Comparison of ENCODE assay signal across 7 mouse cellular contexts in the genomic region with DNA sequence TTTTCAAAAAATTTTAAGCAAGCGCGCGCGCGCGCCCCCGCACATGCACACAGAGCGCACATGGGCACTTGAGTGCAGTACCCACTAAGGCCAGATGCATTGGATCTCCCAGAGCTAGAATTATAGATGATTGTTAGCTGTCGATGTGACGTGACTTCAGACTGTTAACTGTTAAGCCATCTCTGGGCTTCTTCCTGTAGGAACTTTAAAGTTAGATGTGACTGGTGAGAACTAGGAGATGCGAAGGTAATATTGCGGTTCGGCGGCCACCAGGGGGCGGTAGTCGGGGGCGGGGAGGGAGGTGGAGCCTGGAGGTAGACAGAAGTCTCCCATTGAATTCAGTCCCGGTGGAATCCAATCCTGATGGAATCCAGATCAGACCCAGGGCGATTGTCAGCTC. TPM values are rescaled to one million over a fixed set of nuclear protein-coding genes. Genes with fewer than 3 reads are reported as not detected.
DNase-seq lines count a peak whose midpoint lies in the region; ATAC-seq lines count a peak whose summit lies in the region.

No protein-coding gene starts in this region.

- peak; percentile 79 for DNase-seq in ES-CJ7 (ENCODE audit: low read depth, low spot score)
- DNase-seq in adrenal gland, adult 18-20 months (ENCODE audit: low spot score in 2 of 2), result peak; percentile 56 to 66
- DNase-seq in forebrain, embryonic 11.5 days (ENCODE audit: low spot score), result peak; percentile 87
- DNase-seq in hindbrain, embryonic 11.5 days (ENCODE audit: low spot score), result peak; percentile 74
- peak; percentile 97 for DNase-seq in midbrain, embryonic 11.5 days (ENCODE audit: low spot score, missing footprints)

- no peaks in the 10 kb centered on the region for H3K36me3 ChIP-seq in forebrain, embryonic 11.5 days (ENCODE audit: control insufficient read depth, insufficient read depth, low read length)
- no peaks in the 10 kb centered on the region for H3K36me3 ChIP-seq in hindbrain, embryonic 11.5 days (ENCODE audit: control insufficient read depth, insufficient read depth, low read length)
- no peaks in the 10 kb centered on the region for H3K36me3 ChIP-seq in limb, embryonic 12.5 days
- no peaks in the 10 kb centered on the region for H3K36me3 ChIP-seq in midbrain, embryonic 11.5 days (ENCODE audit: control insufficient read depth, insufficient read depth, low read length)
- H3K36me3 ChIP-seq in stomach, embryonic 14.5 days (ENCODE audit: control insufficient read depth, insufficient read depth, low read length), result no peaks in the 10 kb centered on the region

- H3K9me3 ChIP-seq in forebrain, embryonic 11.5 days (ENCODE audit: control insufficient read depth, low read length), result no peaks in the 10 kb centered on the region
- H3K9me3 ChIP-seq in hindbrain, embryonic 11.5 days (ENCODE audit: control insufficient read depth, low read length), result no peaks in the 10 kb centered on the region
- no peaks in the 10 kb centered on the region for H3K9me3 ChIP-seq in limb, embryonic 12.5 days
- H3K9me3 ChIP-seq in midbrain, embryonic 11.5 days (ENCODE audit: control insufficient read depth, low read length), result no peaks in the 10 kb centered on the region
- H3K9me3 ChIP-seq in stomach, embryonic 14.5 days (ENCODE audit: control insufficient read depth, low read depth, low read length), result no peaks in the 10 kb centered on the region

- H3K4me1 ChIP-seq in forebrain, embryonic 11.5 days (replicated peaks; ENCODE audit: control insufficient read depth, insufficient read depth, low read length), result no peaks in the 10 kb centered on the region
- H3K4me1 ChIP-seq in hindbrain, embryonic 11.5 days (replicated peaks; ENCODE audit: control insufficient read depth, insufficient read depth, low read length), result no peaks in the 10 kb centered on the region
- peaks cover 13% of the 10 kb centered on the region for H3K4me1 ChIP-seq in limb, embryonic 12.5 days (replicated peaks)
- H3K4me1 ChIP-seq in midbrain, embryonic 11.5 days (ENCODE audit: control insufficient read depth, insufficient read depth, low read length), result peaks cover 3% of the 10 kb centered on the region; the same call in 1 of the 2 replicates
- no peaks in the 10 kb centered on the region; the same call in 1 of the 2 replicates for H3K4me1 ChIP-seq in stomach, embryonic 14.5 days (ENCODE audit: control insufficient read depth, insufficient read depth, low read length)

- peak overlapping the region; percentile 21 for H3K4me2 ChIP-seq in forebrain, embryonic 11.5 days (ENCODE audit: low read depth, low read length, severe bottlenecking)
- H3K4me2 ChIP-seq in hindbrain, embryonic 11.5 days (replicated peaks; ENCODE audit: low read depth, low read length), result 0 out of 2 replicates have a peak overlapping the region, but pooled peaks have one; percentile 3
- H3K4me2 ChIP-seq in limb, embryonic 12.5 days, result peak overlapping the region; percentile 47
- no peak overlapping the region for H3K4me2 ChIP-seq in midbrain, embryonic 11.5 days
- peak overlapping the region; percentile 18 for H3K4me2 ChIP-seq in stomach, embryonic 14.5 days (replicated peaks; ENCODE audit: low read depth, low read length)

- H3K27ac ChIP-seq in forebrain, embryonic 11.5 days (ENCODE audit: low read depth, low read length), result no peak overlapping the region
- H3K27ac ChIP-seq in hindbrain, embryonic 11.5 days (ENCODE audit: low read depth, low read length), result no peak overlapping the region
- no peak overlapping the region for H3K27ac ChIP-seq in limb, embryonic 12.5 days
- no peak overlapping the region for H3K27ac ChIP-seq in midbrain, embryonic 11.5 days (ENCODE audit: low read depth, low read length)
- no peak overlapping the region for H3K27ac ChIP-seq in stomach, embryonic 14.5 days (ENCODE audit: low read length)

- ATAC-seq in forebrain, embryonic 11.5 days (replicated peaks; ENCODE audit: low FRiP score), result peak; percentile 63
- peak; percentile 34; the same call in 1 of the 2 replicates for ATAC-seq in hindbrain, embryonic 11.5 days (ENCODE audit: low FRiP score)
- peak; percentile 55; the same call in 1 of the 2 replicates for ATAC-seq in limb, embryonic 12.5 days (ENCODE audit: insufficient number of reproducible peaks, insufficient read depth, low FRiP score, low TSS enrichment, low read depth)
- peak; percentile 62 for ATAC-seq in midbrain, embryonic 11.5 days (ENCODE audit: low FRiP score)
- ATAC-seq in stomach, embryonic 14.5 days (ENCODE audit: insufficient number of reproducible peaks, insufficient read depth, low FRiP score, low read depth), result no peak

- 36% methylated on average over 19 of the region's 19 CpGs for WGBS in forebrain, embryonic 11.5 days
- WGBS in hindbrain, embryonic 11.5 days, result 40% methylated on average over 19 of the region's 19 CpGs
- WGBS in limb, embryonic 12.5 days, result 30% methylated on average over 19 of the region's 19 CpGs
- WGBS in midbrain, embryonic 11.5 days, result 35% methylated on average over 19 of the region's 19 CpGs
- WGBS in stomach, embryonic 14.5 days, result 38% methylated on average over 19 of the region's 19 CpGs

- no peak overlapping the region for H3K4me3 ChIP-seq in forebrain, embryonic 11.5 days (ENCODE audit: low read depth, low read length)
- H3K4me3 ChIP-seq in hindbrain, embryonic 11.5 days (ENCODE audit: low read depth, low read length), result no peak overlapping the region
- H3K4me3 ChIP-seq in limb, embryonic 12.5 days (replicated peaks), result peak overlapping the region; percentile 19; the same call in 1 of the 2 replicates
- no peak overlapping the region for H3K4me3 ChIP-seq in midbrain, embryonic 11.5 days (ENCODE audit: low read depth, low read length)
- H3K4me3 ChIP-seq in stomach, embryonic 14.5 days (ENCODE audit: low read depth, low read length), result no peak overlapping the region

- H3K27me3 ChIP-seq in forebrain, embryonic 11.5 days (ENCODE audit: control insufficient read depth, insufficient read depth, low read length), result no peaks in the 10 kb centered on the region
- H3K27me3 ChIP-seq in hindbrain, embryonic 11.5 days (ENCODE audit: control insufficient read depth, insufficient read depth, low read length), result no peaks in the 10 kb centered on the region
- H3K27me3 ChIP-seq in limb, embryonic 12.5 days, result 0 out of 2 replicates have a peak, but pooled peaks cover 5% of the 10 kb centered on the region
- no peaks in the 10 kb centered on the region for H3K27me3 ChIP-seq in midbrain, embryonic 11.5 days (ENCODE audit: control insufficient read depth, insufficient read depth, low read length)
- no peaks in the 10 kb centered on the region for H3K27me3 ChIP-seq in stomach, embryonic 14.5 days (ENCODE audit: control insufficient read depth, insufficient read depth, low read length)

- H3K9ac ChIP-seq in forebrain, embryonic 11.5 days (ENCODE audit: low read length), result no peak overlapping the region
- no peak overlapping the region for H3K9ac ChIP-seq in hindbrain, embryonic 11.5 days (ENCODE audit: low read depth, low read length)
- no peak overlapping the region for H3K9ac ChIP-seq in limb, embryonic 12.5 days (replicated peaks)
- H3K9ac ChIP-seq in midbrain, embryonic 11.5 days (ENCODE audit: low read length), result no peak overlapping the region
- no peak overlapping the region for H3K9ac ChIP-seq in stomach, embryonic 14.5 days (replicated peaks; ENCODE audit: low read depth, low read length)

RNA-seq across cellular contexts. Expression of gene Pdpn, which starts 40.8 kb away (rescaled TPM):
- total RNA-seq in adrenal gland, adult 18-20 months (2021), result 10 to 100 TPM in 1 of 2 experiments, 1 to 10 TPM in 1; 5.8 to 10.6 TPM
- polyA plus RNA-seq in forebrain, embryonic 11.5 days (2014; fragmentation: Nextera tagmentation; extraction: Ambion mirVana), result 74.5 and 75.8 TPM in 2 replicates
- 134 and 135 TPM in 2 replicates for polyA plus RNA-seq in hindbrain, embryonic 11.5 days (2014; fragmentation: Nextera tagmentation; extraction: Ambion mirVana)
- polyA plus RNA-seq in limb, embryonic 12.5 days (2016; fragmentation: Nextera tagmentation; extraction: Ambion mirVana), result 41.5 and 43.7 TPM in 2 replicates
- polyA plus RNA-seq in midbrain, embryonic 11.5 days (2014; fragmentation: Nextera tagmentation; extraction: Ambion mirVana), result 119 and 125 TPM in 2 replicates
- 35.4 and 41.3 TPM in 2 replicates for polyA plus RNA-seq in stomach, embryonic 14.5 days (2014; fragmentation: Nextera tagmentation; extraction: Ambion mirVana)

RNA-seq across cellular contexts. Expression of gene Prdm2, which starts 45.7 kb away (rescaled TPM):
- total RNA-seq in adrenal gland, adult 18-20 months (2021), result 10 to 100 TPM; 25.7 to 35.1 TPM
- 15.5 and 17.8 TPM in 2 replicates for polyA plus RNA-seq in forebrain, embryonic 11.5 days (2014; fragmentation: Nextera tagmentation; extraction: Ambion mirVana)
- 16.5 and 20.7 TPM in 2 replicates for polyA plus RNA-seq in hindbrain, embryonic 11.5 days (2014; fragmentation: Nextera tagmentation; extraction: Ambion mirVana)
- 16.2 and 19.0 TPM in 2 replicates for polyA plus RNA-seq in limb, embryonic 12.5 days (2016; fragmentation: Nextera tagmentation; extraction: Ambion mirVana)
- polyA plus RNA-seq in midbrain, embryonic 11.5 days (2014; fragmentation: Nextera tagmentation; extraction: Ambion mirVana), result 14.2 and 14.7 TPM in 2 replicates
- 15.2 and 15.6 TPM in 2 replicates for polyA plus RNA-seq in stomach, embryonic 14.5 days (2014; fragmentation: Nextera tagmentation; extraction: Ambion mirVana)
